Mouse (Mus musculus): ENCODE results near the gene Spata32. TPM values are rescaled to one million over a fixed set of nuclear protein-coding genes. Genes with fewer than 3 reads are reported as not detected.
"Not testable (repeated sequence)": the region's sequence is repeated elsewhere in the genome, so short reads cannot be mapped to it uniquely, and the experiment has no call there.

Spata32 gene
- polyA plus RNA-seq, 1 experiment, result 0.59 TPM

DNA sequence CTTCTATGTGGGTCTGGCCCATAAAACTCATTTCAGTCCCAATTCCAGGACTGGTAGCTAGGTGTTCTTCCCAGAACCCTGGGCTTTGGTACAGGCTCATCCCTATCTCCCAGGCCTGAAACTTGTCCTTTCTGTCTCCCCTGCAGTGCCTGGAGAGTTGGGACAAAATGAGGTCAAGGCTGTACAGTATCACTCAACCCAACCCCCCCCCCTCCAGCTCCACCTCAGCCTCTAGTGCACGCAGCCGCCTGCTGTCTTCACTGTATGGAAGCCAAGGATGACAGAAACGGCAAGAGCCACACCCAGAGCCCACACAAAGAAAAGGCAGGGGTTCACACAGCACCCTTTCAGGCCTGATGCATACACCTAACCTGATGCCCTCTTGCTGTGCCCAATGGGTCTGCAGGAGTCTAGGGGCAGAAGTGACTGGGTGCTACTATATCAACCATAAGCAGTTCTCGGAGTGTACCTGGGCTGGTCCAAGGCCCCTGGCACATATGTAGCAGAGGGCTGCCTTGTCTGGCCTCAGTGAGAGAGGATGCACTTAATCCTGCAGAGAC, 28.6 kb upstream of the Spata32 start:
- no peak for DNase-seq (ENCODE audit: low read depth)

DNA sequence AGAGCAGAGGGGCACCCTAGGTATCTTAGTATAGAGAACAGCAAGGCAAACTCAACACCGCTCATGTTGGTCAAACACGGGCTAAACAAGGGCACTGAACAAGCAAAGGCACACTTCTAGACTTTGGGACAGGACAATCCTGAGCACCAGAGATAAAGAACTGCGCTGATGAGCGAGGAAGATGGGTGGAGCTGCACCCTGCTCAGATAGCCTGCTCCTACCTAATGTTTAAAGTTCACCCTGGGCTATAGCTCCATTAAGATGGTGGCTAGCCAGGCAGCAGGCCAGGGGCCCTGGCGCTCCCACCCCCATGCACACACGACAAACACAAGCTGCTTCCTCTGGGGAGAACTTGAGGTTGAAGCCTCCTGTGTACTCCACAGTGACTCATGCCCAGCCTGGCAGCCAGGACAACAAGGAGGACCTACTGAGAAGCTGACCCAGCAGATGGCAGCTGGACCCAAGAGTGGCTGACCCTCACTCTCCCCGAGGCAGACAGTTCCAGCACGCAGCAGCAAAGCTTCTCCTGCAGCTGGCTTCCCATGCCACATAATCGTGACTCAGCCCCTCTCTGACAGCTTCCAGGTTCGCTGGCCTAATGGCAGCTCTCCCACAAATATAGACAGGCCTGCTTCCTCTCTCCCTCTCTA, 28.0 kb upstream of the Spata32 start:
- no peak for DNase-seq (ENCODE audit: low read depth)

DNA sequence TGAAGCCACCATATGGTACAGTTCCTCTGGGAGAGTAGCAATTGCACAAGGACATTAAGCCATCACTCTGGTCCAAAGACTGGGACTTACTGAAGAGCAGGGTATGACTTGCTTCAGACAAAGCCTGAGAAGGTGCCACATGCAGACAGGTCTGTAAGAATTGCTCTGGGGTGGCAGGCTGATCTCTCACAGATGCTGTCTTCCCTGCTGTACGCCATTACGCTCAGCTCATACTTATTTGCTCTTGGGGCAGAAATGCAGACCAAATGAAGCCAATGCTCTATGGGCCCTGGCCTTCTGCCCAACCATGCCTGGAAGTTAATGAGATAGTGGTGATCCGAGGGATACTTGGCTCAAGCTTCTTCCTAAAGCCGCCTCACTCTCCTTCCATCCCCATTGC, 26.6 kb upstream of the Spata32 start:
- no peak for DNase-seq (ENCODE audit: low read depth)

DNA sequence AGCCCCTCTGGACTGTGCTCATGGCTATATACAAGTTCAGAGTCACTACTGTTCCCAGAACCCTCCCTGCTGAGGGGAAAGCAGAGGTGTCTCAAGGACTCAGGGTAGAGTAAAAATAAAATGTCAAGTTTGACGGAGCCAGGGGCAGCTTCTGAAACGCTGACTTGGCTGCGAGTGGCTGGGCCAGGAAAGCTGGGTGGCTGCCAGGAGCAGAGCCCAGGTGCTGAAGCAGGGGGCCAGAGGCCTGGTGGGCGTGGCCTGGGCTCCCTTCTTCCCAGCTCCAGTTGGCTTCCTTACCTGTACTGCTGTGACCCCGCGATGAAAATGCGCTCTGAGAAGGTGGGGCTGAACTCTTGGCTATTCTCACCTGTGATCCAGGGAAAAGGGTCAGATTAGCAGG, 22.5 kb upstream of the Spata32 start:
- DNase-seq (ENCODE audit: low read depth), result no peak

DNA sequence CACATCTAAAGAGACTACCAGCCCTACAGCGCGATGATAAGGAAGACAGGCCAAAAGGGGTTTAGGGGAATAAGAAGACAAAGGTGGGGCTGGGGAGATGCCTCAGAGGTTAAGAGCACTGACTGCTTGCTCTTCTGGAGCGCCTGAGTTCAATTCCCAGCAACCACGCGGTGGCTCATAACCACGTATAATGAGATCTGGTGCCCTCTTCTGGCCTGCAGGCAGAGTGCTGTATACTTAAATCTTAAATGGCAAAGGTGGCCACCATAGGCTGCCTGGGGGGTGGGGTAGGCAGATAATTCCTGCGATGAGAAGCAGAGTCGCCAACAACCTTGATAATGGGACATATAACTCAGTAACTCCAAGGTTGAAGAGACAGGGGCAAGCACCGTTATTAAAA, 19.5 kb upstream of the Spata32 start:
- DNase-seq (ENCODE audit: low read depth), result no peak

DNA sequence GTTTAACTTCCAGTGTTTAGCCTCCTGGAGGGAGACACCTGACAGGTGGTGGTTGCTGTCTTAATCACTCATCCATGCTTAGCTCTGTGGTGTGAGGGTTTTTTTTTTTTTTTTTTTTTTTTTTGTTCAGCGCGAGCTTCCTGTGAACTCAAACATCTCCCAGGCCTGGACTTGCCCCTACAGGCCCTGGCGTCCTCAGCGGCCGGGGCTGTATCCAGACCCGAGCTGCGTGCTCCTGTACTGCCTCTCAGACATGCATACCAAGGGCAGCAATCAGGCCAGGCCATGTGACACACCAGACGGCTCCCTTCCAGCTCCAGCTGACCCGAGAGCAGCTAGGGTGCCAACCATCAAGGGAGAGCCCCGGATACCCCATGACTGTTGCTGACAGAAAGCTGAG, 18.7 kb upstream of the Spata32 start:
- DNase-seq (ENCODE audit: low read depth), result no peak

DNA sequence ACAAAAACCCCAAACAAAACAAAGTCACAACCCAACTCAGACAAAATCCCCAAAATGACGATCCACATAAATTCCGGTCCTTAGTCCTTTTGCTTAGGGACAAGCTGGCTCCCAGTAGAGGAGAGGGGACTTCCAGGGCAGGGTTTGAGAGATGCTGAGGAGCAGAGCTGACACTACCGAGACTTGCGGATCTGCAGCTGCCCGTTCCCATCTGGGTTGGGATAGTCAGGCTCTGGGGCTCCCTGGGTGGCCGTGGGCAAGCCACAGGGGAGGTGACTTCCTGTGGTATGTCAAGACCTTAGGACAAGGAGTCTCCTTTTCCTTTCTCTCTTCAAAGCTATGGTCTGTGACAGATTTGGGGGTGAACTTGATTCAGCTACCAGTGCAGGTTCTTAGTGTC, 18.2 kb upstream of the Spata32 start:
- no peak for DNase-seq (ENCODE audit: low read depth)

DNA sequence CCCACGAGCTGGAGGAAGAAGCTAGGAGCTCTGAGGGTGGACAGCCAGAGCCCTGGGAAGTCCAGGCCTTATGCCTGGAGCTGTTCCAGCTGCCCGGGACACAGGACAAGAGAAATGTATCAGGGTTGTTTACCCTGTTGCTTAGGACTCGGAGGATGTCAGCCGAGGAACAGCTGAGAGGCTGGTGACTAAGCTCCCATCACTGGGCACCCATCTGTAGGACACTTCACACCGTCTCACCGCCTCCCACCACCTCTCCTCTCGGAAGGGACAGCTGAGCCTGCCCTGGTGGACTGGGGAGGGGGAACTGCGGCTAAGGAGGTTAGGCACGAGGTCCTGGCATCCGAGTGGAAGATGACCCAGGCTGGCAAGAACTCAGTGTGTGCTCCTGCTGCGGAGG, 17.5 kb upstream of the Spata32 start:
- DNase-seq (ENCODE audit: low read depth), result no peak

DNA sequence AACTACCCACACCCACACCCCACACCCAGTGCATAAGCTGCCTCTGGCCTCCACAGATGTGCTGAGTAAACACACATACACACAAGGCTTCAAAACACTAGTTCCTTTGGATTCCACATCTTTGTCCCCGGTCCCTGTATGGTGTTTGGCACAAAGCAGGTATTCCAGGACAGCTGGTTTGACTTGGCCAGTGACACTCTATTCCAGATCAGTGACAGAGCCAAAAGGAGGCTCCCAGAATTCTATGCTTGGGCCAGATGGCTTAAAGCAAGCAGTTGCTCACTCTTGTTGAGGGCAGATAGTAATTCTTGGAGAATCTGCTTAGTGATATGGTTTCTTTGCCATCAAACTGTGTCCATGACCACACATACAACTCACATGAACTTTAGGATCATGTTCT, 16.2 kb upstream of the Spata32 start:
- DNase-seq (ENCODE audit: low read depth), result no peak

DNA sequence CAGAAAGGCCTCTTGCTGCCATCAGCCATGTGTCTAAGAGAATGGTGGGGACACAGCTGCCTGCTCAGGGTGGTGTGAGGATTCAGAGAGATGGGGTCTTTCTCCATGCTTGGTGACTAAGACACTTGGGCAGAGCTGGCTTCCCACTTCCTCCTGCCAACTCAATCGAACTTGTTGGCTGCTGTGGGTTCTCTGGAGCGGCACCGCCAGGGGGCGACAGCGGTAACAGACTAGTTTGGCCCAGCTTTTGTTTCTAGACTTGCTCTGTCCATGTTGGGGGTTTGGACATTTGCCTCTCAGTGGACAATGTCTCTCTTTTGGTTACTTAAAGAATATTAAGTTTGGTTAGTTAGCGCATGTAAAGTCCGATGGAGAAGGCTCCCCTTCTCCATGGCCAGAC, 14.7 kb upstream of the Spata32 start:
- no peak for DNase-seq (ENCODE audit: low read depth)

DNA sequence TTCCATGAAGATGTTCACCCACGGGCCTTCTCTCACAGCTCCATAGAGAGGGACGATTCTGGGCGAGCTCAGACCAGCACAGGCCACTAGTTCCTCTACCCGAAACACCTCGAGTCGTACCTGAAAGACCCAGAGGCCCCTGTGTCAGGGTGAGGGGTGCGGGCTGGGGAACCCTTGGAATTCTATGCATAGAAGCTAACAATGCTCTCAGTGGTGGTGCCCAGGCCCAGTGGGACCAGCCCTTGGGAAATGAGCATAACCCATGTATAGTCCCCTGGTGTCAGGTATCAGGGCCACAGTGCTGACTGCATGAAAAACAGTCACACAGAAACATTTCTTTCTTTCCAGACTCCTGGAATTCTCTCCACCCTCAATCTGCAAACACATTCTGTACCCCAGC, 13.1 kb upstream of the Spata32 start:
- DNase-seq (ENCODE audit: low read depth), result no peak

DNA sequence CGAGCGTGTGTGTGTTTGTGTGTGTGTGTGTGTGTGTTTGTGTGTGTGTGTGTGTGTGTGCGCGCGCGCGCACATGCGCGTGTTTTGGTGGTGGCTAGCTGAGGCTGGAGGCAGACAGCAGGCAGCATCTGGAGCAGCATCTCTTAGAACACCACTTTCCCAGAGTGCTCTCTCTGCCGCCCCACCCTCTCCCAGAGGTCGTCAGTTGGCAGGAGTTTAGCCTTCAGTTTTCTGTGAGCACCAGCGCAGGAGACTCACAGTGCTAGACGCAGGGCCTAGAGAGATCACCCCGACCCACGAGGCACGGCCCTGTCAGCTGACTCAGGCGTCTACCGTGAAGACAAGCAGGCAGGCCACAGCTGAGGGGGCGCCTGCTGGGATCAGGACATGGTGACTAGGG, 12.4 kb upstream of the Spata32 start:
- DNase-seq (ENCODE audit: low read depth), result no peak

DNA sequence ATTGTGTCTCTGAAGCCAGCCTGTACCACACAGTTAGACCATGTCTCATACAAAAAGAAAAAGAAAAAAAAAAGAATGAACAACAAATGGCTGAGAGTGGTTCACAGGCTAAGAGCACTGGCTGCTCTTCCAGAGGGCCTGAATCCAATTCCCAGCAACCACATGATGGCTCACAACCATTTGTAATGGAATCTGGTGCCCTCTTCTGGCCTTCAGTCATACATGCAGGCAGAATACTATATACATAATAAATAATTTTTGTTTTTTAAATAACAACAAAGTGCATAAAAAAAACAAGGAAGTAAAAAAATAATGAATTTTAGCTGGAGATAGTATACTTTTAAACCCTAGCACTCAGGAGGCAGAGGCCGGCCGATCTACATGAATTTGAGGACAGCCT, 11.4 kb upstream of the Spata32 start:
- no peak for DNase-seq (ENCODE audit: low read depth)

DNA sequence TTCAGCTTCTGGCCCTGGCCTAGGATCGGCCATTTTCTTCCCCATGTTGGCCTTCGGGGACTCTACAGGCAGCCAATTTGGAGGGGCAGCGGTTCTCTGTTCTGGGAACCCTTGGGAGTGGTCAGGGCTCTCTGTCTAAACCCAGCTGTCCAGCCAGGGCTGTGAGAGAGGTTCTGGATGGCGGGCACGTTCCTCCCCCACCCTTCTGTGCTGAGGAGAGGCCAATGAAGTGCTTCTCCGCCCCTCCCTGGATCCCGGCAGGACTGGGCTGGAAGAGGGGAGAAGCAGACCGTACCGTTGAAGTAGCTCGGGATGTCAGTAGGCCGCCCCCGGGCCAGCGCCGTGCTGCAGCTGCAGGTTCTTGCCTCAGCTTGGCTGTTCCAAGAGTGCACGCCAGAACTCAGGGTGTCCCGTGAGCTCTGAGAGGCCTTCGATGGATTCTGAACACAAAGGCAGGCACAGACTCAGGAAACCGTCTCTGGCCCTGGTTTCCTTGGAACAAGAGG, 5.8 kb upstream of the Spata32 start:
- no peak for DNase-seq (ENCODE audit: low read depth)

DNA sequence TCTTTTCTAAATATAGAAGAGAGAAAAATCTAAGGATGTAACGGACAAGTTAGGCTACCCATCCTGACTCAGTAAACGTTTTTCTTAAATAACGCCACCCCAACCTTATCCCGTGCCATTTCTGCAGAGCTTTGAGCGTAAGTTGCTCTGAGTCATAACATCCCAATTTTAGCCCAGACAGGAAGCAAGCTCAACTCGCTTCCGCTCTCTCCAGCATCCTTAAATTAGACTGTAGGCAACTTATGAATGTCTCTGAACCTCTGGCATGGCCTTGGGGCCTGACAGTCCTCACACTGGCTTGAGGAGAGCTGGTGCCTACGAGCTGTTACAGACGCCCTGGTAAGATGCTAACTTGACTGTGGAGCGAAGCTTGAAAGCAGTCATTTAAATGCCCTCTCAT, 5.2 kb upstream of the Spata32 start:
- no peak for DNase-seq (ENCODE audit: low read depth)

DNA sequence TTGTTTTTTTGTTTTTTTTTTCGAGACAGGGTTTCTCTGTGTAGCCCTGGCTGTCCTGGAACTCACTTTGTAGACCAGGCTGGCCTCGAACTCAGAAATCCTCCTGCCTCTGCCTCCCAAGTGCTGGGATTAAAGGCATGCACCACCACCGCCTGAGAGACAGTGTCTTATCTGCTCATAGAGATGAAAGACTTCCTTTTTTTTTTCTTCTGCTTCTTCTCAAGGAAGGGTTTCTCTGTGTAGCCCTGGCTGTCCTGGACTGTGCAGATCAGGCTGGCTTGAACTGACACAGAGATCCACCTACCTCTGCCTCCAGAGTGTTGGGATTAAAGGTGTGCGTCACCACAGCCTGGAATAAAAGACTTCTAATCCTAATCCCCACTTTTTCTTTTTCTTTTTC, 4.5 kb upstream of the Spata32 start:
- not testable (repeated sequence) for DNase-seq (ENCODE audit: low read depth)

DNA sequence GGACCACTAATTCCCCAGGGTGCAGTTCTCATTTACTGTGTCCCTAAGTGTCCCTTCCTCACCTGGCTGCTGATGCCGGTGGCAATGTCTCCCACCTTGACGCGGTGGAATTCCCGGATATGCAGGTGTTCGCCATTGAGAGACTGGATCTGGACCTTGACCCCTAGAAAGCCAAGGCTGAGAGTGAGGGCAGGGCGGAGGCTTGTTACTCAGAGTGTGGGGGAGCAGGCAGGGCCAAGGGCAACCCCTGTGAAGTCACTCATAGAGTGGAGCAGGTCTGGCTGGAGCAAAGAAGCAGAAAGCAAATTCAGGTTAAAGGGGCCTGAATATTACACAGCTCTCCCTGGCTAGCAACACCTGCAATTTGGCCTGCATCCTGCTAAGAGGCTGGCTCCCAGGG, 3.2 kb upstream of the Spata32 start:
- no peak for DNase-seq (ENCODE audit: low read depth)

DNA sequence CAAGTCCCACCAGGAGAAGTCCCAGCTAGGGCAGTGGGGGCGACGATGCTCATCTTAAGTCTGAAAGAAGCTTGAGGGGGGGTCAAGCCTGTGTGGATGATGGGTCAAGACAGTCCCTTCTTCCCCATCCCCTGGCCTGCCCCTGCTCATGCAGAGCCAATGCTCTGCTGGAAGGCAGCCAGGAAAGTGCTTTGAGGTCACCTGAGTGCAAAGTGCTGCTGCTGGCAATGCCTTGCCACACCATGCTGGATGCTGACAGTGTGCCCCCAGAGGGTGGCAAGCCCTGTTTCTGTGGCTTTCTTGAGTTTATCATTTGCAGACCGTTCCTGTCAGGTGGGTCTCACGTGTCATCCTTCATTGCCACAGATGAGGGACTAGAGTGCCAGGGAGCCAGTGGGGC, 1.8 kb upstream of the Spata32 start:
- no peak for DNase-seq (ENCODE audit: low read depth)

DNA sequence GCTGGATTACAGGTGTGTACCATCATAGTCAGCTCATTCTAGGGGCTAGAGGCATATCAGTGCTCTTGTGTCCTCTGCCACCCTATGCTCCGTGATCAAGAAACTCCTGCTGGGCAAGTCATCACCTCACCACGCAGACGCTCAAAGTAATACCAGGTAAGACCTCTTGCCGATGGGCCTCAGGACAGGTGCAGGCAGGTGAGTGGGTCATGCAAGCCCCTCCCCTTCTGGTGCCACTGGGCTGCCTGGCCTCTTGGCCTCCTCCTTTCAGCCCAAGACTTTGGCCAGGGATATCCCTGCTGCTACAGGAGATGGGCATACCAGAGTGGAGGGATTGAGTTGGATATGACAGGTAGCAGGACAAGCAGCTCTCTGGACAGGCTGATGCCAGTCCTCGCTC, 1.0 kb upstream of the Spata32 start:
- no peak for DNase-seq (ENCODE audit: low read depth)

DNA sequence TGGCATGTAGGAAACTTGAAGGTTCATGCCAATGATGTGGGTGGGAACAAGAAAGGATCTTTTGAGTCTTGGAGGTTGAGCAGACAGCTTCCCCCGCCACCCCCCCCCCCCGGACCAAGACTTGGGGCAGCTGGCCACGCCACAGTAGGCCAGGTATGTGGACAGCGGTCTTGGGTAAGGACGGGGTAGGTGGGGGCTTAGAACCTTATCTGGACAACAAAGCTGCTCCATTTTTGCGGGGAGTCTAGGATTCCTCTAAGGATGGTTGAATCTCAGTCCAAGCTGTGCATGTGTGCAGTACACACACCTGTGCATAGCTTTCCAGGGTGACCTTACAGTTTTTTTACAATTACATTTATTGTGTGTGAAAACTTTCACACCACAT, 277 bp upstream of the Spata32 start:
- no peak for DNase-seq (ENCODE audit: low read depth)

DNA sequence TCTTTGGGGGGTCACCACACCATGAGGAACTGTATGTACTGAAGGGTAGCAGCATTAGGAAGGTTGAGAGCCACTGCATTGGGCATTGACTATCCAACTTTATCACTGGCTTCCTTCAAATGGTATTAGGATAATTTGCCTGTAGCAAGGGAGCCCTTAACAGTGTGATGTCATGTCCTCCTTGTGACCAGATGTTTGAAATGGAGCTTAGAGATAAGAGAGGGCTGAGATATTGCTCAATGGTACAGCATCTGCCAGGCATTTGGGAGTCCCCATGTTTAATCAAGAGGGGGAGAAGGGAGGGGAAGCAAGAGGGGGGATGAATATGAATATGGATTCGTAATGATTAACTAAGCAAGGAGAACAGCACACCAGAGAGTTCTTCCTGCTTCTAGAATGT, 2.9 kb downstream of the Spata32 start:
- DNase-seq (ENCODE audit: low read depth), result no peak

DNA sequence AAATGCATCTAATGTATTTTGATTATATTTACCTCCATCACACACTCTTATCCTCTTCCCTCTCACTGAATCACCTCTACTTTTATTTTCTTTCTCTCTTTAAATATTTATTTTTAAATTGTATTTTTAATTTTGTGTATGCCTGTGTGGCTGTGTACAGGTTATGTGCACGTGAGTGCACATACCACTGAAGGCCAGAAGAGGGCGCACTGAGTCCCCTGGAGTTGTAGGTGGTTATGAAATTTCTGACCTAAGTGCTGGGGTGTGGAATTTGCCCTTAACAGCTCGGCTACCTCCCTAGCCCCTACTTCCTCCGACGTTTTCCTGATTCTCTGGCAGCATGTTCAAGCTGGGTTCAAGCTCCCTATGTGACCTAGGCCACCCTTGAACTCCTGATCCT, 4.5 kb downstream of the Spata32 start:
- no peak for DNase-seq (ENCODE audit: low read depth)

DNA sequence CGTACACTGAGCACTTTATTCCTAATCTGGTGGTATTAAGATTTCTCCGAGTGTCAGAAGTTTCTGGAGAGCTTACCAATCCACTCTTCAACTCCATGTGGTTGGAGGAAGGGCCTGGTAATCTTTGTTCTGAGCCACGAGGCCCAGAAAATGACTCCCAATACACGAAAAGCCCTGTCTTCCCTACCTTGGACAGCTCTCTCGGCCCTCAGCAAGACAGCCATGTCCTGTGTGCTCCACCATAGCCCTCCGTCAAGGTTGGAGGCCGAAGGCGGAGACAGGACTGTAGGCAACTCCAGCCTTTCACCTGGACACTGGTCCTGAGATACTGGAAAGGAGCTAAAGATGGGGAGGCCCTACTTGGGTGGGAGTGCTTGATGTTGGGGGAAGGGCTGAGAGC, 7.9 kb downstream of the Spata32 start:
- DNase-seq (ENCODE audit: low read depth), result no peak

DNA sequence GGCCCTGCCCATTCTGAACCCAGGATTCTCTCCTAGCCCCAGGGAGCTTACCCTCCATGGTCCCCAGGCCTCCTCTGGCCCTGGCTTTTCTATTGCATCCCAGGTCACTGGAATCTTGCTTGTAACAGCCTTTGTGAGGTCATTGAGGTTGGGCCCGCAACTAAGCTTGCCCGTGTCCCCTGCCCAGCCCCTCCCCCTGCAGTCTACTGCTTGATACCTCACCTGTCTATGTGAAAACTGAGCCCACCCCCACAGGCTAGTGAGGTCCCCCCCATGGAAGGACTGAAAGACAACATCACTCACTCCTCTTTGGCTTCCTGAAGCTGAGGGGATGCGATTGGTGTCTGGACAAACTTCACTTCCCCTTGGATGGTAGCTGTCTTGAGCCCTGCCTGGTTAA, 9.8 kb downstream of the Spata32 start, which contains the start of gene 1700023F06Rik:
TSS of gene 1700023F06Rik (minus strand) at position 101 of the 400 bp plus-strand sequence.
- no peak for DNase-seq (ENCODE audit: low read depth)
